Mouse (Mus musculus) lung, adult 2 months (tissue): ENCODE data around the gene Cotl1.

ENCODE experiments used
- CTCF ChIP-seq: fragments of 200-500 bp; IDR thresholded peaks from 2 replicates; pipeline ENCODE4 v1.5.1; 2011; ENCODE audit warnings: mild to moderate bottlenecking, low read length, control low read depth; ENCODE audit not compliant: insufficient read depth
- POLR2A ChIP-seq: fragments of 200-500 bp; IDR thresholded peaks from 2 replicates; pipeline ENCODE4 v1.6.1; 2011; ENCODE audit warnings: low read depth, mild to moderate bottlenecking, control low read depth, low read length, borderline replicate concordance; ENCODE audit errors: extremely low read depth

DNA sequence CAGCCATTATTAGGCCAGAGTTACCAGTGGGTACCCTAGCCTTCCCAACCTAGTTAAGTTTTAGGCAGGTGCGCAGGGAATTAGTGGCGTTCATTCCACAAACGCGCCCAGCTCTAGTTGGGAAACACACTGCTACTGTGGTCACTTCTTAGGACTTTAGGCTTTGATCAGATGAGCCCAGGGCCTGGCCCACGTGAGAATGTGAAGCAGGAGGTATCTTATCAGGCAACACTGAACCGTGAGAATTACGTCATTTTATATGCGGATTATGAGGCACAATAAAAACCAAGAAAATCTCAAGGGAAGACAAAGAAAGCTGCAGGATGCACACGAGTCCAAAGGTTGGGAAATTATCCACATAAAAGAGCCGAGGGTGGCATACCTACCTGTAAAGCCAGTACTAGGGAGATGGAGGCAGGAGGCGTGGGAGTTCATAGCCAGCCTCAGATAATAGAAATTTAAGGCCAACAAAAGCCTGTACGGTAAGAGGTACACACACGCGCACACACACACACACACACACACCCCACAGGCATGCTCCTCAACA, 29.3 kb downstream of the Cotl1 start:
- TF ChIP-seq CTCF = no peak
- no peak for TF ChIP-seq POLR2A
